Mouse (Mus musculus) liver, adult 2 months (tissue): ENCODE data around the gene Gng2.

ENCODE experiments used
- CTCF ChIP-seq: fragments of 200-500 bp; IDR thresholded peaks from 2 replicates; pipeline ENCODE4 v1.5.1; 2011; ENCODE audit warnings: low read depth, low read length, control low read depth
- POLR2A ChIP-seq: fragments of 200-500 bp; IDR thresholded peaks from 2 replicates; pipeline ENCODE4 v1.6.1; 2011; ENCODE audit warnings: low read length, control low read depth; ENCODE audit not compliant: insufficient read depth; ENCODE audit errors: extremely low read depth

DNA sequence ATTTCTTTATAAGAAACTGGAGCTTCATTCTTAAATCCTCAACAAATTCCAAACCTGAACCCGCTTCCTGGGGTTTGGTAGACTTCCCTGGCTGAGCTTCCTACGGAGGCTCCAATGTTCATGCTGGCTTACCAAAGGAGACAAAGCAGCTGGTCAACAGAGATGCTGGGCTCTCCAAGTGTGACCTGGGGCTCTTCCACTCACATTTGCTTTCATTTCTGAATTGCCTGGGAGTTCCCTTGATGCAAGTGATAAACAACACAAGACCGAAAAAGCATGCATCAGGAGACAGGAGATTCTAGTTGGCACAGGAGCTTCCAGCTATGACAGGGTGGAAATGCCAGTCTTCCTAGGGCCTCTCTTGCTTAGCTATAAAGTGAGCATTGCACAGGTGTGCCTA is 72.6 kb downstream of the Gng2 start:
- TF ChIP-seq POLR2A (no peak), CTCF (no peak)
